Mouse (Mus musculus): ENCODE measurements around the gene Mogs.

Mogs gene

GRCm38 (mm10) chr6:83115011-83115671, at the start of gene Mogs:
Gene Mogs (plus strand): TSS chr6:83115496.
- no peak for DNase-seq (ENCODE audit: extremely low read depth, low read depth, low spot score)

DNA sequence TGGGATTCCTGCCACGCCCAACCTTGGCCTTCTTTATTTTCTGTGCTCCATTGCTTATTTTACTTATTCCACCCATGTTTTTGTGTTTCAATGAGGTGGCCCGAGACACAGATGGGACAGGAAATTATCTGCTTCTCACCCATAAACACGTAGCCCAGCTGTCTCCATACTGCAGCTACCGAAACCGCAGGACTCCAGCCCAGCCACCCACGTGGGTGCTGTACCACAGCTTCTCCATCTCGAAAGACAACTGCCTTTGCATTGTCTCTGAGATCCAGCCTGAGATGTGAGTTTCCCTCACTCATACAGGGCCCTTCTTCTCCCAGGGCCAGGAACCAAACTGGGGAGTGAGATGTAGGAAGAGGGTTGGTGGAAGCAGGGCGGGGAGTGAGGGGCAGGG, 49.3 kb upstream of the Mogs start:
- DNase-seq (ENCODE audit: extremely low read depth, low read depth, low spot score), result no peak

- DNase-seq (ENCODE audit: extremely low read depth, low read depth, low spot score), result no peak
Measured at GRCm38 (mm10) chr6:83066441-83066840, 48.9 kb upstream of the Mogs start.

DNA sequence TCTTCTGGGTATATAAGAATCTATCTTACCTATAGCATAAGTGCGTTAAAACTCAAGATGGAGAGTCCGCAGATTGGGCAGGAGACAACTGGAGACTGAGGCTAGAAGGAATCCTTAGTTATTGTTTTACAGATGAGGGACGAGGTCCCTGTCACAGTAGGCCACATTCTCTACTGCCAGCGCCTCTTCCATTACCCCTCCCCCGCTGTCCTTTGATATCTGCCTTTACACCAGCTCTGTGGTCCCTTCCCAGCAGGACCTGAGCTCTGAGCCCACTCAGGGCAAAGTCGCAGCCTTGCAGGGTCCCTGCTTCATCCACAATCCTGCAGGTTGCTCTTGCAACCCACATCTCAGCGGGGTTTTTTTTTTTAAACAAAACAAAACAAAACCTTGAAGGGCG, 47.1 kb upstream of the Mogs start:
- DNase-seq (ENCODE audit: extremely low read depth, low read depth, low spot score), result no peak

DNA sequence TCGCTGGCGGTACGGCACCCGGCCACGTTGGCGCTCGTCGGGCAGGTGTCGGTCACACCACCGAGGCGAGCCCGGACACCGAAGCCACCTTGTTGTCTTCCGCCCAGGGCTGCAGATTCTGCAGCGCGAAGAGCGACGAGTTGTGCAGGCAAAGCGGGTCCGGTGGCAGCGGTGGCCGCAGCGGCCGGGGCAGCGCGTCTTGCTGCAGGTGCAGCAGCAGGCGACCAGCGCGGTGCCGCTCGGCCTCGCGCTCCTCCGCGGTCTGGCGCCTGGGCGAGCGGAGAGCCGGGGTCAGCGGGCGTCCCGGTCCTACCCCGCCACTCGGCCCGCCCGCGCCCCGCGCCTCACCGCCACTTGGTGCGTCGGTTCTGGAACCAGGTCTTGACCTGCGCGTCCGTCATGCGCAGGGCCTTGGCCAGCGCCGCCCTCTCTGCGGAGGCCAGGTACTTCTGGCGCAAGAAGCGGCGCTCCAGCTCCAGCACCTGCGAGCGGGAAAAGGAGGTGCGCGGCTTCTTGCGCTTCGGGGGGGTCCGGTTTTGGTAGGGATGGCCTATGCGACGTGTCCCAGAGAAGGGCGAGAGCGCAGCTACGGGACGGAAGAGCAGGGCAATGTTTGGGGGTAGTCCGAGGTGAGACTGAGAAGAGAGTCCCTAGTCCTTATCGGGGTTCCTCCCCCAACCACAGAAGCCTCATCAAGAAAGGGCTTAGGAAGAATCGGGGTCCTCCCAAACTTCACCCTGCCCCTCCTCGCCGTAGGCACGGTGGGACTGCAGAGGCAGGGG, 46.4 kb upstream of the Mogs start:
- no peak for DNase-seq (ENCODE audit: extremely low read depth, low read depth, low spot score)

GRCm38 (mm10) chr6:83069488-83070246, 45.6 kb upstream of the Mogs start:
- no peak for DNase-seq (ENCODE audit: extremely low read depth, low read depth, low spot score)

- no peak for DNase-seq (ENCODE audit: extremely low read depth, low read depth, low spot score)
Measured at GRCm38 (mm10) chr6:83070247-83070310, 45.2 kb upstream of the Mogs start, which contains the start of gene Tlx2. Gene Tlx2 (minus strand): TSS chr6:83070293.

GRCm38 (mm10) chr6:83070311-83071219, 44.7 kb upstream of the Mogs start:
- no peak for DNase-seq (ENCODE audit: extremely low read depth, low read depth, low spot score)

- DNase-seq (ENCODE audit: extremely low read depth, low read depth, low spot score), result no peak
Measured at GRCm38 (mm10) chr6:83071220-83071619, 44.1 kb upstream of the Mogs start.

GRCm38 (mm10) chr6:83074979-83075378, 40.3 kb upstream of the Mogs start:
- no peak for DNase-seq (ENCODE audit: extremely low read depth, low read depth, low spot score)

GRCm38 (mm10) chr6:83077630-83078323, 37.5 kb upstream of the Mogs start, which contains the start of gene Pcgf1:
Gene Pcgf1 (plus strand): TSS chr6:83077869.
- DNase-seq (ENCODE audit: extremely low read depth, low read depth, low spot score), result no peak

DNA sequence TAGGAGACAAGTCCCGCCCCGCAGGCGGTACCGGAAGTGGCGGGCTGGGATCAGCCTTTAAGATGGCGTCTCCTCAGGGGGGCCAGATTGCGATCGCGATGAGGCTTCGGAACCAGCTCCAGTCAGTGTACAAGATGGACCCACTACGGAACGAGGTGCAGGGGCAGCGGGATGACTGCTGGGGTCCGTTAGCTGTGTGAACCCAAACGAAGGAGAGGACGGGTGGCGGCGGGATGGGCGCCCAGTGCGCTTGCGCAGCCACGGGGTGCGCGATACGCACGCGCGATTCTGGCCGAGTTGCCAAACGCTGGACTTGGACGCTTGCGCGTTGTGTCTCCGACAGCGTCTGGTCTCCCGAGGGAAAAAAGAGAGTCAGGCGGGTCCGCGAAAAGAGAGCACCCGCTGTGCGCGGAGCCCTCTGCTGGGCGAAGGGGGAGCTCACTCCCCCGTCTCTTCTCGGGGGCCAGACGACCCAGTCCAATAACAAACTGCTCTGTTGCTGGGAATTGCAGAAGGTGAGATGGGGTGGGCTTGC, 36.9 kb upstream of the Mogs start:
- DNase-seq (ENCODE audit: extremely low read depth, low read depth, low spot score), result no peak

GRCm38 (mm10) chr6:83080210-83080609, 35.1 kb upstream of the Mogs start:
- DNase-seq (ENCODE audit: extremely low read depth, low read depth, low spot score), result no peak

- no peak for DNase-seq (ENCODE audit: extremely low read depth, low read depth, low spot score)
Measured at GRCm38 (mm10) chr6:83083497-83083896, 31.8 kb upstream of the Mogs start.

DNA sequence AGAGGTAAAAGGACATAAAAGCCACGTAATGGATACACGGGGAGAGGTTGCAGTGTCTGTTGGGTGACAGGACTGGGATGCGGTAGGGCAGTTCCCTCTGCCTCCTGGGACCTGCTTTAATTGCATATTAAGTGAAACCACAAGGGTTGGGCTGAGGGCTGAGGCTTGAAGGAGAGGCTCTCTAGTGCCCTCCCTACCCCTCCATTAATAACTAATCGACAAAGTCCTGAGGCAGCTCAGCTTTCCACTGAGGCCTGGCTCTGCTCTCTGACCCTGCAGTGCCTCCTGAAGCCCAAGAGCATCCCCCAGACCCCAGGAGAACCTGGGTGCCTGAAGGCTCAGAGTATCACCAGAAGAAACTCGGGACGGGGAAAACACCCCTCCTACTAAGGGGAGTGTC, 30.8 kb upstream of the Mogs start:
- DNase-seq (ENCODE audit: extremely low read depth, low read depth, low spot score), result no peak

GRCm38 (mm10) chr6:83086121-83087035, 28.9 kb upstream of the Mogs start, which contains the start of gene Lbx2:
Gene Lbx2 (plus strand): TSS chr6:83086367.
- no peak for DNase-seq (ENCODE audit: extremely low read depth, low read depth, low spot score)

- no peak for DNase-seq (ENCODE audit: extremely low read depth, low read depth, low spot score)
Measured at GRCm38 (mm10) chr6:83087205-83087925, 27.9 kb upstream of the Mogs start.

- DNase-seq (ENCODE audit: extremely low read depth, low read depth, low spot score), result no peak
Measured at GRCm38 (mm10) chr6:83087926-83088260, 27.4 kb upstream of the Mogs start.
